Mouse (Mus musculus) right cerebral cortex, adult 18-20 months (tissue): ENCODE data around the gene Kctd20.
A peak's percentile ranks its signal among the peaks of the same experiment; 100 is the strongest.

Experiments
- DNase-seq: peaks from one replicate; pipeline ENCODE4 v3.0.0; 2022; ENCODE audit warnings: mixed read lengths

The Kctd20 gene

DNA sequence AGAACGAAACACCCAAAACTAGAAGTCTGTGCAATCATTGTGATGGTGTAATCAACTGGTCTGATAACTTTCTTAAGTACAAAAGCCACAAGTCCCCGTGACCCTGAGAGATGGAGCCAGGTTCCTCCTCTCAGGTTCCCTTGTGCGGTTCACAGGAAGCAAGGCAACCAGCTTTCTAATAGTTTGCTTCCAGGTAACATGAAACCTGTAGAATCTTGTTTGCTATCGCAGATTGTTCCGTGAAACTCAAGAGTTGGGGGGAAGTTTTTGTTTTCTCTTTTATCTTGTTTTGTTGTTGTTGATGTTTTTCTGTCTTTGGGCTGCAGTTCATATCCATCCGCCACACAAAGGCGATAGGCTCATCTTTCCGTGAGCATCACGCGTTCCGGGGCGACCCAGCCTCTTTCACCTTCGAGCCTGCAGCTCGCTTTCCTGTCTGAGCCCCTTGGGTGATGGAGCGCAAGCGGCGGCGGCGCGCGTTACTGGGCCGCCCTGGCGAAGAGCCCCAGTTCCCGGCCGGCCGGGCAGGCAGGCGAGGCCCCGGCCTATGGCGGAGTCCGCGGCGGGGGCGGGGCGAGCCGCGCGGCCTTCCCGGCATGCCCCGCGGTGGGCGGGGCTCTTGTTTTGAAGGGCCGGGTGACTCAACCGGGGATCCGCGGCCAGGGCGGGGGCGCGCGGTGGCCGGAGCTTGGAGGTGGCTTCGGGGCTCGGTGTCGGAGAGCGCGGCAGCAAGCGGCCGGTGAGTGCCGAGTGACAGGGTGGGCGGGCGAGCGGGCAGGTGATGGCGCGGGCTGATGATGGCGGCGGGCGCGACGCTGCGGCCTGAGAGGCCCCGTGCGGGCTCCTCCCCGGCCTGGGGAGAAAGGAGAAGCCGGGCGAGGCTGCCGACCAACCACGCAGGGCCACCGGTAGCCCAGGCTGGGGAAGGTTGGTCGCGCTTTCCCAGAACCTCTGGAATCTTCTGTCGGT is at the start of gene Kctd20:
Kctd20 (plus strand) TSS at position 120 of the 969 bp plus-strand sequence.
- peak; percentile 90 for DNase-seq

DNA sequence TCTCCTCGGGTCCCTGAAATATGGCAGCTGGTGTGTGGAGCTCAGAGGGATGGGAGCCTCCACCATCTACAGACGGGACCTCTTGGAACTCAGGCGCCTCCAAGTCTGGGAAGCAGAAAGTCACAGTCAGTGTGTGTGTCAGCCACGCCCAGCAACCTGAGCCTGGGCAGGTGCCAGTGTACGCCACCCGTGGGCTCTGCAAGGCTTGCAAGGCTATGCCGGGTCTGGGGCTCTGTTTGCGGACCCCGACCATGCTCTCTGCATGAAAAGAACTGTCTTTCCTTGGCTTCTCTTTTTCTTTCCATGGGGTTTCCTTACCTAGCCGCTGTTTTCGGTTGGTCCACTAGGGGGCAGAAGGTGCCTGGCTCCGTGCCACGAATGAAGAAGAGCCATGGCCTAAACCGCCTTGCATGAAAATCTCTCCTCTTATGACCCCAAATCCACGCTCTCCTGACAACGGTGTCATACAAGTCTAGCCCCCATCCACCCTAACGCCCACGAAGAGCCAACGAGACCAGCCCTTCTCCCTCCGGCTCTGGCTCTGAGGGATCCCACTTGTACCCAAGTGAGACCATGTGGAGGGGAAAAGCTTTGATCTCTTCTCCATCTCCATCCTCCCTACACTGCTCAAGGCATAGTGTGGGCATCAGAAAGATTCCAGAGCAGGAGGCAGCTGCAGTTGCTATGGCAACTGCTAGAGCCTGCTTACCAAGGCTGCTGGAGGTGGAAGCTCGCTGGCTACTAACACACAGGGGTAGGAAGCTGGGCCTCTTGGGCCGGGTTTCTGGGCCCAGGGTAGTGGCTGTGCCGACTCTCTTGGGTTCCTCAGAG is 47.0 kb upstream of the Kctd20 start:
- DNase-seq = peak; percentile 79

GRCm38 (mm10) chr17:28905377-28905916 is 46.3 kb upstream of the Kctd20 start:
- peak; percentile 24 for DNase-seq

GRCm38 (mm10) chr17:28907959-28908358 is 43.8 kb upstream of the Kctd20 start:
- DNase-seq = peak; percentile 70

DNA sequence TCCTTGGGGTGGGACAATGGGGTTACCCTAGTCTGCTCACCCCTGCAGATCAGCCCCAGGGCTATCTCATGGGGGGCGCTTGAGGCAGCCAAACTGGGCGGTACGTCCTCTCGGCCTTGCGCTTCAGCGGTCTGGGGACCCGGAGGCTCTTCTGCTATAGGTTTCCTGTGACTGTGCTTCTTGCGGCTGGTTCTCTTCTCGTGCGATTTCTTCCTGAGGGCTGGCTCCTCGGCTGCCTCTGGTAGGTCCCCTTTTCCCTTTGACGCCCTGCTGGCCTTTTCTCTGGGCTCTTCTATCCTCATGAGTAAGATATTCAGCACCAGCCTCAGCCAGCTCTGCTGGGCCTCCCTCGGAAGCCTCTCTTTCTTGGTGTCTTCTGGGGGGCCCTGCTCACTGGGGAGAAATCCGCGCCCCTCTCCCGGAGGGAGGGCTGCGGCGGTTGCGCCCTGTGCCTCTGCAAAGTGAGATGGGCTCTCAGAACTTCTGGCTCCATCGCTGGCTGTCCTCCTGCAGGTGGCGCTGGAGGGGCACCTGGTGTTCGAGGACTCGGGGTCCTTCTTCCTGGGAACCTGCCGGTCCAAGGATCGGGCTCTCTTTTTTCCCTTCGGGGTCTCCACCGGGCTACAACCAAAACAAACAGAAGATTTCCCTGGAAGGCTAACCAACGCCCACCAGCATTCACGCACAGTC is 42.4 kb upstream of the Kctd20 start:
- DNase-seq = no peak

- no peak for DNase-seq
These were observed 41.6 kb upstream of the Kctd20 start for GRCm38 (mm10) chr17:28910139-28910538.

DNA sequence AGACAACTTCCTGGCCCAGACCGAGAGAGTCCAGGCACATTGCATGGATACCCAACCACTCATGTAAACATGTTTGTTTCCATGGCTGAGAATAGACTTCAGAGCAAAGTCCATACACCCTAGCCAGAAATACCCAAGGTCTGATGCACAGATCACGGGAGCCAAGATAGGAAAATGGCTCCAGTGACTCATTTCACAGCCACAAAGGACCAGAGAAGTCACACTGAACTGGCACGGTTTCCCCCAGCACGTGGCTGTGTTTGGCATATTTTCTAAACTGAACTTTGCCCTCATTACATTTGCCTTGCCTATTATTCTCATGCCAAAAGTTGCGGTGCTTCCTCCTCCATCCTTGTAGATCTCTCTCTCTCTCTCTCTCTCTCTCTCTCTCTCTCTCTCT is 38.5 kb upstream of the Kctd20 start:
- DNase-seq = no peak

DNA sequence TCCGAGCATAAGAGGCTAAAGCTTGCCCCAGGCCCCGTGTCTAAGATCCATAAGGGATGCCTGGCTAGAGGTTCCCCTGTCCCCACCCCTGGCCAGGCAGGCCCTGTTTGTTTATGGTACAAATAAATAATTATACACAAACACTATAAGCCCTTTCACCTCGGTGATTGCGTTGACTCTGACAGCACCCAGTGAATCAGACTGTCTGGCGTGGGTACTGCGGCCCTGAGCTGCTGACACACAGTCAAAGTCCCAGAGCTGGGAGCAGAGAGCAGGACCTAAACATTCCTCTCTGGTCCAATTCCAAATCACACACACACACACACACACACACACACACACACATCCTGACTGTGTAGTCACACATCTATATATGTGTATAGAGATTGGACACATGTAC is 37.8 kb upstream of the Kctd20 start:
- no peak for DNase-seq

DNA sequence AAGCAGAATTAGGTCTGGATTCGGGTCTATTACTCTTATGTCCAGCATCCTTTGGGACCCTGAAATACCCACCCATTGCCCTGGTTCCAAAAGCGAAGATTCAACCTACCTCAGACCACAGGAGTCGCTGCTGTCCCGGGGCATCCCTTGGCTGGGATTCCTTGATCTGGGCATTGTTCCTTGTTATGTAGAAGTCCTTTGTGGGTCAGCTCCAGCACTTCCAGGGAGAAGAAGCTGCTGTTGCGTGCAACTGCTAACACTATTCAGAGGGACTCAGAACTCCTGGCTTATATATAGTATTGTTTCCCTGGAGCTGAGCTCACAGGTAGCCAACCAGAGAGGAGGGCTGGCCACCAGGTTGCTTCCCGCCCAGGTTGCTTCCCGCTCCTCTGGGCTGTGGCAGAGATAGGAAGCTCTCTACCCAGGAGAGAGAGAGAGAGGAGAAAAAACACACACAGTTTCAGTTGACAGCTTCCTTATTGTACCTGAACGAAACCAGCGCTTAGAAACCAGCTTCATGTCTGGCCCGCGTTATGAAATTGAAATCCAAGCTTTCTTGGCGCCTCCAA is 36.6 kb upstream of the Kctd20 start, which contains the start of gene 4930539E08Rik:
4930539E08Rik (minus strand) TSS at position 265 of the 569 bp plus-strand sequence.
- no peak for DNase-seq

- no peak for DNase-seq
These were observed 35.2 kb upstream of the Kctd20 start for GRCm38 (mm10) chr17:28916520-28916919.

GRCm38 (mm10) chr17:28921086-28921485 is 30.7 kb upstream of the Kctd20 start:
- DNase-seq = no peak

- DNase-seq = no peak
These were observed 29.7 kb upstream of the Kctd20 start for GRCm38 (mm10) chr17:28922096-28922495.

DNA sequence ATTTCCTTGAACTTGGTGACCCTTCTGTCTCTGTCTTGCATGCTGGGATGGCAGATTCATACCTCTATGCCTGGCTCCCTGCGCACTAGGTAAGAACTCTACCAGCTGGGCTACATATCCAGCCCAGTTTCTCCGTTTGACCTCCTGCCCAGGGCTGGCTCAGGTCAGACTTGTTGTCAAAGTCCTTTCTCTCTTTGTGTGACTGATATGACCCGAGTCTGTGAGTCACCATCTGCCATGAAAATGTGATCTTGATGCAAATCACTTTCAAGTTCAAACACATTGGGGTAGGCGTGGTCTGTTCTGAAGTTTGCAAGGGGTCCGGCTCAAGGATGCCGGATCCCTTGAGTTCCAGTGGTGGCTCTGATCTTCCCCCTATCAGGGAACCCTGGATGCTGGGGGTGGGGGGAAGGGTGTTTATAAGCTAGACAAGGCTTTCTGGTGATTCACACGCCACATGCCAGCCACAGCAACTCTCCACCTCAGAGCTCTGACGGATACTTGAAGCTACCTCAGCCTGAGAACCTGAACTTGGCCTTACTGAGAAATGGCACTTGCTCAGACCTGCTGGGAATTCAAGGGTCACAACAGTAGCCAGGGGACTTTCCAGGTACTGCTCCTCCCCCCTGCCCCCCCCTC is 26.7 kb upstream of the Kctd20 start:
- DNase-seq = no peak

DNA sequence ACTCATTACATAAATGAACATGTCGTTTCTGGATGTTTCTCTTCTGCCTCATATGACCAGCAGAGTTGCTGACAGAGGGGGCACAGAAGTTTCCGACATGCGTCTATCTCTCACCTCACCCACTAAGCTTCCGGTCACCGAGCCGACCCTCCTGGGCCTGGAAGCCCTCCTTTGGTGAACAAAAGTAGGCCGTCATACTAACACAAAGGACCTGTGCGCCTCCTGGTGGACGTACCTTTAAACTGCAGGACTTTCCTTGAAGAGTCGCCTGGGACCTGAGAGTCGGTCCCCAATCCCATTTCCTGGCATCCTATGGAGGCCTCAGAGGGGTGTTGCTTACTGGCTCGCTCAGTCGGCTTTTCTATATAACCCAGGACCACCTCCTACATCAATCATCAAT is 25.4 kb upstream of the Kctd20 start:
- peak; percentile 77 for DNase-seq

- peak; percentile 29 for DNase-seq
These were observed 24.7 kb upstream of the Kctd20 start for GRCm38 (mm10) chr17:28926866-28927635.

- no peak for DNase-seq
These were observed 23.7 kb upstream of the Kctd20 start for GRCm38 (mm10) chr17:28928004-28928403.

- no peak for DNase-seq
These were observed 22.4 kb upstream of the Kctd20 start for GRCm38 (mm10) chr17:28929369-28929768.

- peak; percentile 44 for DNase-seq
These were observed 21.2 kb upstream of the Kctd20 start for GRCm38 (mm10) chr17:28930392-28931074.

DNA sequence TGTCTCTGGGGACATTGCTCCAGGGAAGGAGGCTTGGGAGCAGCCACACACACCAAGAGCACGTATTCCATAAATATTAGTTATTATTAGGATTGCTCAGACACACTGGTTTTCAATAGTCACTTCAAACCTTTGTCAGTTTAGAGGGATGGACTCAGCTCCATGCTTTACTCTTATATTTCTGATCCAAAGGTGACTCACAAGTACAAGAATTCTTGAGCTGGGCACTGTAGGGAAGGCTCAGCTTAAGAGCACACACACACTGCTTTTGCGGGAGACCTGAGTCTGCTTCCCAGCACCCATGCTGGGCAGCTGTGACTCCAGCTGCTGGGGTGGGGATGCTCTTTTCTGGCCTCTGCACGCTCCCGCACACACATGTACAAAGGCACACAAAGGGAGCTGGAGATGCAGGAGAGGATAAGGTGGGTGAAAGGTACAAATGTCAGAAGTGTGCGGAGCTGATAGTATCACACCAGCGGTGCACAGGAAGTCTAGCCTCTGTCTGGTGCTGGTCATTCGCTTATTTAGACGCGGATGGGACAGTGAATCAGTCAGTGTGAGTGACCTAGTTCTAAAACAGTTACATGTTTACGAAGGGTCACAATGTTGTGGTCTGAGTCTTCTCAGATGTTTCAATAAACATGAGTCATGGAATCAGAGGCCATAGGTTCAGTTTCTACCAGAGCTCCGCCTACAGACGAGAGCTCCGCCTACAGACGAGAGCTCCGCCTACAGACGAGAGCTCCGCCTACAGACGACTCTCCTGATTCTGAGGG is 20.1 kb upstream of the Kctd20 start:
- no peak for DNase-seq
